Mouse (Mus musculus) myocyte (in vitro differentiated cells): ENCODE results near the gene Hist1h2bg.

Source experiments
- E2F4 ChIP-seq: IDR thresholded peaks from one replicate; pipeline ENCODE4 v1.6.1; 2011; ENCODE audit warnings: mild to moderate bottlenecking, control low read depth, moderate library complexity; ENCODE audit not compliant: insufficient read depth
- MAX ChIP-seq: IDR thresholded peaks from one replicate; pipeline ENCODE4 v1.6.1; 2011; ENCODE audit warnings: low read depth, mild to moderate bottlenecking, control low read depth
- MYOG ChIP-seq, 3 experiments: IDR thresholded peaks; one replicate each; pipeline ENCODE4 v1.6.1; 2011; ENCODE audit warnings: control low read depth in 2 of 3, low read depth in 2 of 3, mild to moderate bottlenecking in 2 of 3; ENCODE audit not compliant: insufficient read length in 2 of 3, control insufficient read depth in 1 of 3, insufficient read depth in 1 of 3
- POLR2A ChIP-seq: IDR thresholded peaks from one replicate; pipeline ENCODE4 v1.6.1; 2011; ENCODE audit warnings: low read depth, mild to moderate bottlenecking, control low read depth, moderate library complexity; ENCODE audit not compliant: insufficient read length
- POLR2AphosphoS2 ChIP-seq: IDR thresholded peaks from one replicate; pipeline ENCODE4 v1.6.1; 2011; ENCODE audit warnings: low read depth, control low read depth; ENCODE audit not compliant: insufficient read length
- SRF ChIP-seq: IDR thresholded peaks from one replicate; pipeline ENCODE4 v1.6.1; 2011; ENCODE audit warnings: low read depth; ENCODE audit not compliant: control insufficient read depth, insufficient read length
- TCF12 ChIP-seq: IDR thresholded peaks from one replicate; pipeline ENCODE4 v1.6.1; 2011; ENCODE audit warnings: mild to moderate bottlenecking, control low read depth; ENCODE audit not compliant: poor library complexity, insufficient read depth, severe bottlenecking

DNA sequence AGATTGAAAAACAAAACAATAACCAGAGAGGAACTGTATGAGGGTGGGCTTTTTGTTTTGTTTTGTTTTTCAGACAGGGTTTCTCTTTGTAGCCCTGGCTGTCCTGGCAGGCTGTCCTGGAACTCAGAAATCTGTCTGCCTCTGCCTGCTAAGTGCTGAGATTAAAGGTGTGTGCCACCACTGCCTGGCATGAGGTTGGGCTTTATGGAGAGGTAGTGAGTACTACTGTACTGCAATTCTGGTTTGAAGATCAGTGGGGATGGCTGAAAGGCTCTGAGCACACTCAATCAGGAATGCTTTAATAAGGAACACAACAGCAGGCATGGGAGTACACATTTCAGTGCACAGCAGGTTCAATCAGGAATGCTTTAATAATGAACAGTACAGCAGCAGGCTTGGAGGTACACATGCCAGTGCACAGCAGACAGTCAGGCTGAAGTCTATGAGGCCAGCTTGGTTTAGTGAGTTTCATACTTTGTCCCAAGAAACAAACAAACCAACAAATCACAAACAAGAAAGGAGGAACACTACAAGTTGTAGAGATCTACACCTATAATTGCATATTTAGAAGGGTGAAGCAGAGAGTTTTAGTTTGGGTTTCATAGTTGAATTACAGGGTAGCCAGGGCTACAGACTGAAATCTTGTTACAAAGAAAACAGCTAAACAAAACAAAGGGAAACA lies 12.3 kb downstream of the Hist1h2bg start:
- TF ChIP-seq POLR2A (no peak), TCF12 (no peak), POLR2AphosphoS2 (peak; percentile 14), SRF (no peak), E2F4 (no peak), MAX (no peak), MYOG (IDR thresholded peaks at IDR 0.05; ENCODE audit: control insufficient read depth in 1 of 3, insufficient read depth in 1 of 3, insufficient read length in 2 of 3, low read depth in 2 of 3) (no peak)
